Mouse (Mus musculus) kidney, embryonic 14.5 days (tissue): ENCODE results near the gene Ube4b. TPM values are rescaled to one million over a fixed set of nuclear protein-coding genes. Genes with fewer than 3 reads are reported as not detected.

ENCODE experiments used
- ATAC-seq: fragments of 200-750 bp; cut with Nextera tagmentation; 2 replicates; pipeline ENCODE4 v1.8.0; 2017; ENCODE audit warnings: moderate number of reproducible peaks, mild to moderate bottlenecking, moderate TSS enrichment, moderate library complexity; ENCODE audit not compliant: low FRiP score, low TSS enrichment
- H3K27ac ChIP-seq: fragments of 300-500 bp; sonication (generic); 2 replicates; pipeline ENCODE4 v1.5.1; 2014; ENCODE audit warnings: low read depth, mild to moderate bottlenecking, low read length, moderate library complexity, mixed read lengths
- H3K27me3 ChIP-seq: fragments of 300-500 bp; sonication (generic); 2 replicates; pipeline ENCODE4 v1.6.1; 2014; ENCODE audit warnings: mild to moderate bottlenecking, low read length; ENCODE audit not compliant: control insufficient read depth, insufficient read depth
- H3K36me3 ChIP-seq: fragments of 300-500 bp; sonication (generic); 2 replicates; pipeline ENCODE4 v1.6.1; 2014; ENCODE audit warnings: low read length, mixed read lengths; ENCODE audit not compliant: control insufficient read depth, insufficient read depth
- H3K4me1 ChIP-seq: fragments of 300-500 bp; sonication (generic); 2 replicates; pipeline ENCODE4 v1.6.1; 2014; ENCODE audit warnings: low read length, mixed read lengths; ENCODE audit not compliant: control insufficient read depth, insufficient read depth
- H3K4me2 ChIP-seq: fragments of 300-500 bp; sonication (generic); replicated peaks from 2 replicates; pipeline ENCODE4 v1.6.1; 2014; ENCODE audit warnings: low read depth, mild to moderate bottlenecking, low read length
- H3K4me3 ChIP-seq: fragments of 300-500 bp; sonication (generic); 2 replicates; pipeline ENCODE4 v1.5.1; 2014; ENCODE audit warnings: mild to moderate bottlenecking, low read length
- H3K9ac ChIP-seq: fragments of 300-500 bp; sonication (generic); 2 replicates; pipeline ENCODE4 v1.6.1; 2014; ENCODE audit warnings: low read depth, mild to moderate bottlenecking, low read length, moderate library complexity
- H3K9me3 ChIP-seq: fragments of 300-500 bp; sonication (generic); 2 replicates; pipeline ENCODE4 v1.6.1; 2016; ENCODE audit warnings: low read length; ENCODE audit not compliant: control insufficient read depth
- WGBS: fragments of 180-500 bp; shearing (Covaris S2); extraction: QIAGEN DNeasy Blood & Tissue Kit; methylation state at CpG from one replicate; pipeline ENCODE4 v1.1.7; 2014; 5-methylcytosine and 5-hydroxymethylcytosine counted together
- polyA plus RNA-seq: library from polyadenylated mRNA; unstranded; fragments of >200 nt; fragmentation: Nextera tagmentation; extraction: Ambion mirVana; gene quantifications from 2 replicates; pipeline ENCODE4 v1.2.1, GENCODE M21; 2014

Gene Ube4b
- polyA plus RNA-seq, 1 experiment from 2014 or later = 44.9 TPM

GRCm38 (mm10) chr4:149373431-149373830 is 53.1 kb downstream of the Ube4b start:
- H3K27me3 ChIP-seq = no peaks in the 10 kb centered on the region
- H3K4me3 ChIP-seq = no peak overlapping the region
- no peak overlapping the region for H3K4me2 ChIP-seq
- no peak overlapping the region for H3K9ac ChIP-seq
- no peak for ATAC-seq
- no peak overlapping the region for H3K27ac ChIP-seq
- no peaks in the 10 kb centered on the region for H3K9me3 ChIP-seq
- no peaks in the 10 kb centered on the region for H3K4me1 ChIP-seq
- WGBS = 80% methylated on average over 5 of the region's 5 CpGs
- peaks cover 83% of the 10 kb centered on the region for H3K36me3 ChIP-seq

GRCm38 (mm10) chr4:149365702-149366370 is 60.7 kb downstream of the Ube4b start:
- Histone ChIP-seq H3K9me3 (no peaks in the 10 kb centered on the region), H3K27me3 (no peaks in the 10 kb centered on the region), H3K4me1 (no peaks in the 10 kb centered on the region), H3K4me2 (no peak overlapping the region), H3K9ac (no peak overlapping the region), H3K27ac (no peak overlapping the region), H3K36me3 (peaks cover 81% of the 10 kb centered on the region), H3K4me3 (no peak overlapping the region)
- ATAC-seq = no peak
- whole genome bisulfite sequencing = 68% methylated on average over 12 of the region's 12 CpGs

- H3K9ac ChIP-seq = no peak overlapping the region
- peaks cover 82% of the 10 kb centered on the region for H3K36me3 ChIP-seq
- no peaks in the 10 kb centered on the region for H3K9me3 ChIP-seq
- no peaks in the 10 kb centered on the region for H3K4me1 ChIP-seq
- no peak overlapping the region for H3K27ac ChIP-seq
- no peak overlapping the region for H3K4me3 ChIP-seq
- no peak overlapping the region for H3K4me2 ChIP-seq
- WGBS = 89% methylated on average over 5 of the region's 5 CpGs
- no peaks in the 10 kb centered on the region for H3K27me3 ChIP-seq
- ATAC-seq = no peak
Measured at GRCm38 (mm10) chr4:149364896-149365295, 61.7 kb downstream of the Ube4b start.

GRCm38 (mm10) chr4:149361051-149361450 is 65.5 kb downstream of the Ube4b start:
- no peaks in the 10 kb centered on the region for H3K27me3 ChIP-seq
- no peak overlapping the region for H3K4me2 ChIP-seq
- H3K36me3 ChIP-seq = peaks cover 84% of the 10 kb centered on the region
- no peaks in the 10 kb centered on the region for H3K4me1 ChIP-seq
- no peaks in the 10 kb centered on the region for H3K9me3 ChIP-seq
- no peak overlapping the region for H3K27ac ChIP-seq
- no peak overlapping the region for H3K4me3 ChIP-seq
- no peak overlapping the region for H3K9ac ChIP-seq
- no peak for ATAC-seq
- WGBS = 83% methylated on average over 6 of the region's 6 CpGs

GRCm38 (mm10) chr4:149360647-149361046 is 65.9 kb downstream of the Ube4b start:
- Histone ChIP-seq H3K9me3 (no peaks in the 10 kb centered on the region), H3K4me2 (no peak overlapping the region), H3K4me3 (no peak overlapping the region), H3K27me3 (no peaks in the 10 kb centered on the region), H3K9ac (no peak overlapping the region), H3K4me1 (no peaks in the 10 kb centered on the region), H3K27ac (no peak overlapping the region), H3K36me3 (peaks cover 87% of the 10 kb centered on the region)
- no peak for ATAC-seq
- 95% methylated on average over 5 of the region's 5 CpGs for WGBS

GRCm38 (mm10) chr4:149357982-149358381 is 68.6 kb downstream of the Ube4b start:
- Histone ChIP-seq H3K4me2 (no peak overlapping the region), H3K4me3 (no peak overlapping the region), H3K27ac (no peak overlapping the region), H3K4me1 (no peaks in the 10 kb centered on the region), H3K27me3 (no peaks in the 10 kb centered on the region), H3K9me3 (no peaks in the 10 kb centered on the region), H3K9ac (no peak overlapping the region), H3K36me3 (peaks cover 90% of the 10 kb centered on the region)
- WGBS = 93% methylated on average over 5 of the region's 5 CpGs
- no peak for ATAC-seq

GRCm38 (mm10) chr4:149354671-149355070 is 71.9 kb downstream of the Ube4b start:
- Histone ChIP-seq H3K4me1 (no peaks in the 10 kb centered on the region), H3K4me2 (no peak overlapping the region), H3K27ac (no peak overlapping the region), H3K9ac (no peak overlapping the region), H3K36me3 (peaks cover 92% of the 10 kb centered on the region), H3K4me3 (no peak overlapping the region), H3K9me3 (no peaks in the 10 kb centered on the region), H3K27me3 (no peaks in the 10 kb centered on the region)
- WGBS = 97% methylated on average over 8 of the region's 8 CpGs
- ATAC-seq = no peak

- Histone ChIP-seq H3K4me3 (no peak overlapping the region), H3K4me2 (no peak overlapping the region), H3K27me3 (no peaks in the 10 kb centered on the region), H3K9me3 (no peaks in the 10 kb centered on the region), H3K27ac (no peak overlapping the region), H3K9ac (no peak overlapping the region), H3K4me1 (no peaks in the 10 kb centered on the region), H3K36me3 (peaks cover 87% of the 10 kb centered on the region)
- ATAC-seq = no peak
- 84% methylated on average over 8 of the region's 8 CpGs for WGBS
Measured at GRCm38 (mm10) chr4:149351596-149352150, 74.9 kb downstream of the Ube4b start.

GRCm38 (mm10) chr4:149348963-149349362 is 77.6 kb downstream of the Ube4b start:
- Histone ChIP-seq H3K27ac (no peak overlapping the region), H3K4me1 (no peaks in the 10 kb centered on the region), H3K36me3 (peaks cover 87% of the 10 kb centered on the region), H3K27me3 (no peaks in the 10 kb centered on the region), H3K9me3 (no peaks in the 10 kb centered on the region), H3K9ac (no peak overlapping the region), H3K4me2 (no peak overlapping the region), H3K4me3 (no peak overlapping the region)
- WGBS = 82% methylated on average over 5 of the region's 5 CpGs
- ATAC-seq = no peak
